Mouse (Mus musculus): ENCODE data around the gene Ces3b.
"Not testable (repeated sequence)": the region's sequence is repeated elsewhere in the genome, so short reads cannot be mapped to it uniquely, and the experiment has no call there.

Ces3b gene

GRCm38 (mm10) chr8:105083449-105084050, at the start of gene Ces3b:
Gene Ces3b (plus strand): TSS chr8:105083753.
- no peak for DNase-seq (ENCODE audit: low spot score in 2 of 2)

- DNase-seq (ENCODE audit: low spot score in 2 of 2): no peak
These were observed 40.0 kb upstream of the Ces3b start for GRCm38 (mm10) chr8:105043510-105043909.

DNA sequence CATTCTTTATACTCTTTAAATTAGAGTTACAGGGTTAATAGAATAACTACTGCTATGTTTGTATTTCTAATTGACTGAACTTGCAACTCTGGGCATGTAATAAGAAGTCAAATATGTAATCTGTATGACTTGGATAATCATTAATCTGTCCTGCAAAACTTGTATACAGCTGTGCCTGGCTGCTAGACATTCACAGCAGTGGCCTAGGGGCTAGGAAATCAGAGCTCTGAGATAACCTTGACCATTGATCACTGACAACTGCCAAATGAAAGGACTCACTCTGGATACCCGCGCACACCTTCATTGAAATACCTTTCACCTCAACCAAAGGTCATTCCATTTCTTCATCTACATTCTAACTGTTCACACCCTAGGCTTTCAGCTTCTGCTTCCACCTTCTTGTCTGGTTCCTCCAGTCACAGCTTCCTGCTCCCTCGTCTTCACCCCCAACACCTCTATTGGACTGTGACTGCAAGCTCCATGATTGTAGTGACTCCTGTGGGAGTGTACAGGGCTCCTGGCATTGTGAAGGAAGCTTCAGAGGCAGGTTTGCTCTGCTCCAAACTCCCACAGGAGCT, 37.6 kb upstream of the Ces3b start:
- no peak for DNase-seq (ENCODE audit: low spot score in 2 of 2)

DNA sequence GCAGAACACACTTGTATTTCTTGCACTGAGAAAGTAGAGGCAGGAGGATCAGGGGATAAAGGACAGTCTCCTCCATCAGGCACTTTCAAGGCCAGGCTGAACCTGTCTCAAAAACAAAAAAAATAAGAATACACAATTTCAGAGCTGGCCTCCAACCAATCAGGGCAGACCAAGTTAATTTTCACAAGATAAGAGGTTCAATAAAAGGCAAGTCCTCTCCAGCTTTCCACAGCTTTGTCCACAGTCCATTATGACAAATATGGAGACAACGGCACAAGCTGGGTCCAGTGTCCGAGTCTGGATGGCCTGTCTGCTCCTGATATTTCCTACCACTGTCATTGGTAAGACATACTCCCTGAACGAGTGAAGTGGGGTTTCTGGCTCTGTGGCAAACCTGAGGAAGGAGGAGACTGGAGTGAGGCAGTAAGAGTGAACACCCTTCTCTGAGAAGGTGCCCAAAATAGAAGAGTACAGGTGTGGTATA, 35.1 kb upstream of the Ces3b start, which contains the start of gene Ces3a:
Gene Ces3a (plus strand): TSS at position 231 of the 484 bp plus-strand sequence.
- DNase-seq (ENCODE audit: low spot score in 2 of 2): no peak

DNA sequence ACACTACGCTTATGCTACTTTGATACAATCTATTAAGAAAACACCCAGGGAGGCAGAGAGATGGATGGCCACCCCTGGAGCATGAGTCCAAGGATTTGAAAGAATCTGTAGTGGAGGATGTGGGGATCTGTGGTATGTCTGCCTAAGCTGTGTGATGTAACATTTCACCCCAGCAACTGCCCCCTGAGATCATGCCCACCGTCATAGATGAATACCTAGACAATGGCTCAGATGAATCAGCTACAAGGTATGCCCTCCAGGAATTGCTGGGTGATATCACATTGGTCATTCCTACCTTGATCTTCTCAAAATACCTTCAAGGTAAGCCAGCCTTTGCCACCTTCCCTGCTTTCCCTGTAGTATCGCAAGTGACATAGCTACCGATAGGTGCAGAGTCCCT, 27.3 kb upstream of the Ces3b start:
- DNase-seq (ENCODE audit: low spot score in 2 of 2): no peak

DNA sequence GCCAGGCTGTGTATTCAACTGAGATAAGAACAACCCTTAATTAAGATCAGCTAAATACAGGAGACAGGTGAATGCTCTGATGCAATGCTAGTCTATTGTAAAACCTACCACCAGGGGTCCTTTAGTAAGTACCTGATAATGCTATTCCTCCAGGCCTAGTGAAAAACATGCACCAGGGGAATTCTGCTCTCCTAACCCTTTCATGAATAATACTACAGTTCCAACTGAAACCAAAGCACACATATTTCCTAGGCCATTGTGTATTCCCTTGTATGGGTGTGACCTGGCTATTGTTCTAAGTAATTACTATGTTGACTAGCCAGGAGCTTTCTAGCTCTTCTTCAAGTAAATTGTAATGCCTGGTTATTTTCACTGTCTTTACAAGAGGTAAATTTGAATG, 23.5 kb upstream of the Ces3b start:
- no peak for DNase-seq (ENCODE audit: low spot score in 2 of 2)

DNA sequence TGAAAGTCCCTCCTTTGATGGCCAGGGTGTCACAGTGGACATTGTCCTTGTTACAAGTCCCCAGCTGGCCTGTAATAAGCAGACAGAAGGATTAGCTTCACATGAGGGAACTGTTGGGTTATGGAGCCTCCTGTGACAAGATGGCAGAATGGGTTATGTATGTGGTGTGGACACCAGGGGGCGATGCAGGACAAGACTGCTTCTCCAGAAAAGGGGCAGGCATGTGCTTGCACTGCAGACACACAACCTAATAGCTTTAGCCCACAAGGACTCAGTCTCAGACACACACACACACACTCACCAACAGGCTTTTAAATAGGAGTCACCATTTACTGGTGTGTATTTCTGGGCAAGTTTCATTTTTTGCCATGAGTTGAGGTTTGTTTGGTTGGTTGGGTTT, 16.8 kb upstream of the Ces3b start:
- no peak for DNase-seq (ENCODE audit: low spot score in 2 of 2)

GRCm38 (mm10) chr8:105067905-105068304, 15.6 kb upstream of the Ces3b start:
- not testable (repeated sequence) for DNase-seq (ENCODE audit: low spot score in 2 of 2)

GRCm38 (mm10) chr8:105068971-105069370, 14.6 kb upstream of the Ces3b start:
- DNase-seq (ENCODE audit: low spot score in 2 of 2): no peak

- DNase-seq (ENCODE audit: low spot score in 2 of 2): no peak
These were observed 7.0 kb upstream of the Ces3b start for GRCm38 (mm10) chr8:105076601-105077000.

GRCm38 (mm10) chr8:105077071-105077470, 6.5 kb upstream of the Ces3b start:
- no peak for DNase-seq (ENCODE audit: low spot score in 2 of 2)

- DNase-seq (ENCODE audit: low spot score in 2 of 2): no peak
These were observed 5.0 kb upstream of the Ces3b start for GRCm38 (mm10) chr8:105078591-105078990.

DNA sequence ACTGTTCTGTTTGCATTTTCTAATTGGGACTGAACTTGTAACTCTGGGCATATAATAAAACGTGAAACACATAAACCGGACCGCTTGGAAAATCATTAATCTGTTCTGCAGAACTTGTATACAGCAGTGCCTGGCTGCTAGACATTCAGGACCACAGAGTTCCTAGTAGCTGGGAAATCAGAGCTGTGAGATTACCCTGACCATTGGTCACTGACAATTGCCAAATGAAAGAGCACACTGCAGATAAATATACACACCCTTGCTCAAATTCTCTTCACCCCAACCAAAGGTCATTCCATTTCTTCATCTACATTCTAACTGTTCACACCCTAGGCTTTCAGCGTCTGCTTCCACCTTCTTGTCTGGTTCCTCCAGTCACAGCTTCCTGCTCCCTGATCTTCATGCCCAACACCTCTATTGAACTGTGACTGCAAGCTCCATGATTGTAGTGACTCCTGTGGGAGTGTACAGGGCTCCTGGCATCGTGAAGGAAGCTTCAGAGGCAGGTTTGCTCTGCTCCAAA, 2.7 kb upstream of the Ces3b start:
- no peak for DNase-seq (ENCODE audit: low spot score in 2 of 2)

DNA sequence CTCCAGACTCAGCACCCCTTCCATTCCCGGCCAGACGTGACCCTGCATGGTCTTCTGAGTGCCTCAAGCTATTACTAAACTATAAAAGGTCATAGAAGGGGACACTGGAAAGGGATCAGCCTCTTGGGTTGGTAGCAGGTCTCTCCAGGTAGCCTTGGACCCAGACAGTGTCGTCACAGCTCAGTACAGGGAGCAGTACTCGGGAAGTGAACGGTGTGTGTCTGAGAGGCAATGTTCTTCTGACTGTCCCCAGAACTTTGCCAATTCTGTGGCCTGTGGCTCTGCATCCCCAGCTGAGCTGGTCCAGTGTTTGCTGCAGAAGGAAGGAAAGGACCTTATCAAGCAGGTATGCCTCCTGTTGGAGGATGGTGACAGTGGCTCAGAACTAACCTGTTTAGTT, 4.6 kb downstream of the Ces3b start:
- not testable (repeated sequence) for DNase-seq (ENCODE audit: low spot score in 2 of 2)

DNA sequence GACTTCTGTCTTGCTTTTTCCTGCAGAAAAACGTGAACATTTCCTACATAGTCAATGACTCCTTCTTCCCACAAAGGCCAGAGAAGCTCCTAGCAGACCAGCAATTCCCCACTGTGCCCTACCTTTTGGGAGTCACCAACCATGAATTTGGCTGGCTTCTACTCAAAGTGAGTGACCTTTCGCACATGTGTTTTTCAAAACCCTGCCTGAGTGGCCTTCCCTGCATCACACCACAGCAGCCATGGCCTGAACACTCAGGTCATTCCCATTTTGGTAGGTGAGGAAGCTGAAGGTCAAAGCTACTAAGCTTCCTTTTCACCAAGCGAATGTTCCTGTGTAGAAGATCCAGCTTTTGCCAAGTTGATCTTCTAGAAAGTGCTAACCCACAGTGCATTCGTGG, 5.0 kb downstream of the Ces3b start:
- no peak for DNase-seq (ENCODE audit: low spot score in 2 of 2)

DNA sequence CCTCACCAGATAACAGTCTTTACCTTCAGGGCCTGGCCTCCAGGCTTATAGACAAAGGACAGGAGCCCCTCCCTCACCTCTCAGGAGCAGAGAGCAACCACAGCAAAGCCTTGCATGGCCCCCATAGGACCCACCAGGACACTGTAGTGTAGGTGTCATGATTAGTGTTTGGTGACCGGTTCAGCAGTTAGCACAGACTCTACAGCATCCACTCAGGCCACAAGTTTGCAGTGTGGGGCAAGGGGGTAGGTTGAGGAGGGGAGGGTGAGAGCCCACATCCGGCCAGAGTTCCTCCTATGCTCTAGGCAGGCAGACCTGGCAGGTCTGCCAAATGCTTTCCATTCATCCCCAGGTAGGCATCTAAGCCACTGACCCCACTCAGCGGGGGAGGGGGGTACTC, 10.4 kb downstream of the Ces3b start:
- DNase-seq (ENCODE audit: low spot score in 2 of 2): no peak

GRCm38 (mm10) chr8:105102101-105102785, 18.7 kb downstream of the Ces3b start:
- DNase-seq (ENCODE audit: low spot score in 2 of 2): not testable (repeated sequence)

GRCm38 (mm10) chr8:105103701-105104100, 20.1 kb downstream of the Ces3b start:
- DNase-seq (ENCODE audit: low spot score in 2 of 2): not testable (repeated sequence)

DNA sequence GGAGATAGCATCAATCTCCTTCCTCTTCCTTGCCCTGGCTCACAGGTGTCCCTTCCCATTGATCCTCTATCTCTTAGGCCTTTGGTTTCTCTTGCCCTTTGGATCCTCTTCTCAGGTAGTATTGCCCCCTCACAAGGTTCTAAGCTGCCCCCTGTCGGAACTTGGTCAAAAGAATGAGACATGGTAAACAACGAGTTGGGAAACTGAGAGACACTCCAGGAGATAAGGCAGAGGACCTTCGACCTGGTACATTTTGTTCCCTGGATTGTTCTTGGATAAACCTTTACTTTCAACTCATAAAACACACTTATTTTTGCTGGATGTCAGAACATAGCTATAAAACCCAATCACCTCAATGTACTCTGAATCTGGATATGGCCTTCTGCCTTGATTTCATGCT, 20.7 kb downstream of the Ces3b start:
- no peak for DNase-seq (ENCODE audit: low spot score in 2 of 2)

- no peak for DNase-seq (ENCODE audit: low spot score in 2 of 2)
These were observed 46.3 kb downstream of the Ces3b start for GRCm38 (mm10) chr8:105129864-105130263.

GRCm38 (mm10) chr8:105131509-105131908, 48.0 kb downstream of the Ces3b start, which contains the start of gene Ces4a:
Gene Ces4a (plus strand): TSS chr8:105131800.
- no peak for DNase-seq (ENCODE audit: low spot score in 2 of 2)

- DNase-seq (ENCODE audit: low spot score in 2 of 2): peak; percentile 24 to 31
These were observed 54.9 kb downstream of the Ces3b start for GRCm38 (mm10) chr8:105138423-105138822.

GRCm38 (mm10) chr8:105142395-105142794, 58.8 kb downstream of the Ces3b start:
- DNase-seq (ENCODE audit: low spot score in 2 of 2): no peak
